Mouse (Mus musculus) cortical plate, adult 2 months (tissue): Measurements from ENCODE around the gene Mbnl1.

Source experiments
- CTCF ChIP-seq: fragments of 200-500 bp; IDR thresholded peaks from 2 replicates; pipeline ENCODE4 v1.5.1; 2011; ENCODE audit warnings: mild to moderate bottlenecking, control low read depth, low read length; ENCODE audit not compliant: insufficient read depth; ENCODE audit errors: extremely low read depth
- POLR2A ChIP-seq: fragments of 200-500 bp; IDR thresholded peaks from 2 replicates; pipeline ENCODE4 v1.6.1; 2011; ENCODE audit warnings: mild to moderate bottlenecking, low read length, control low read depth; ENCODE audit not compliant: insufficient read depth; ENCODE audit errors: extremely low read depth

GRCm38 (mm10) chr3:60496197-60496596 lies 23.6 kb downstream of the Mbnl1 start:
- no peak for TF ChIP-seq POLR2A
- no peak for TF ChIP-seq CTCF
